Mouse (Mus musculus): Measurements from ENCODE around the gene Robo4. TPM values are rescaled to one million over a fixed set of nuclear protein-coding genes. Genes with fewer than 3 reads are reported as not detected.

Robo4 gene
- 4.0 and 4.9 TPM in 2 replicates for polyA plus RNA-seq (2015; fragmentation: Nextera tagmentation; extraction: Ambion mirVana)

DNA sequence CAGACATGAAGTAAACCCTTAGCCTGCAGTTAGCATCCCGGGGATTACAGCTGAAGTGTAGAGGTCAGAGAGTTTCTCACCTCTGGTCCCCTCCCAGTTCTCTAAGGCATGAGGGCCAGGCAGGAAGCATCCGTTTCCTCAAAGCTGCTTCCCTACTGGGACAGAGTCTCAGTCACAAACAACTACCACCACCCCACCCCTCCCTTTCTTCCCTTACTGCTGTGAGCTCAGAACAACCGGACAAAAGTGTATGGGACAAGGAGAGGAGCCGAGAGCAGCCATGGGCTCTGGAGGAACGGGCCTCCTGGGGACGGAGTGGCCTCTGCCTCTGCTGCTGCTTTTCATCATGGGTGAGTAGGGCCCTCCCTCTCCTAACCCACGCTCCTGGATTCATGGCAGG, at the start of gene Robo4:
TSS of gene Robo4 (plus strand) at position 96 of the 400 bp plus-strand sequence.
- WGBS: 18% methylated on average over 7 of the region's 7 CpGs
- H3K4me3 ChIP-seq (replicated peaks): no peak within 1 kb of the TSS

DNA sequence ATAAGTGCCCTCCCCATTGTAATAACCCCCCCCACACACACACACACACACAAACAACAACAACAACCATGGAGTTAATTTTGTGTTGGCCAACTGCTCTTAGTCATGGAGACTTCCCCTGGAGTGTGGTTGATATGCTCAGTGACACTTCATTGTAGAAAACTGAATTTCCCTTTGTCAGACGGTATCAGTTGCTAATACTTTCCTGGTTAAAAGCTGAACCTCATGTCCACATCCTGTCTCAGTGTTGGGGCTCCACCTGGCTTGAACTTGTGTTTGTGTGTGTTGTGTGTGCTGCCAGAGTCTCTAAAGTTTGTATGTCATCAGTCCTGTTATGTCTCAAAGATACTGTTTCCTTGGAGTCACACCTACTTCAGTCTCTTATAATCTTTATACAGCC, 47.2 kb upstream of the Robo4 start:
- ATAC-seq: no peak
- Histone ChIP-seq H3K27me3 (no peaks in the 10 kb centered on the region), H3K36me3 (no peaks in the 10 kb centered on the region), H3K4me1 (replicated peaks) (peaks cover 13% of the 10 kb centered on the region), H3K4me3 (replicated peaks) (no peak overlapping the region), H3K4me2 (replicated peaks) (no peak overlapping the region), H3K9me3 (no peaks in the 10 kb centered on the region), H3K9ac (replicated peaks) (no peak overlapping the region), H3K27ac (no peak overlapping the region)
- 77% methylated on average over 1 of the region's 1 CpGs for WGBS

More for the DNA sequence above, at the start of gene Robo4:
- no peaks in the 10 kb centered on the region for H3K36me3 ChIP-seq
- no peaks in the 10 kb centered on the region for H3K9me3 ChIP-seq
- no peak within 1 kb of the TSS for H3K9ac ChIP-seq (replicated peaks)
- ATAC-seq: no peak
- peaks cover 2% of the 10 kb centered on the region; the same call in 1 of the 2 replicates for H3K27me3 ChIP-seq
- H3K4me1 ChIP-seq (replicated peaks): no peaks in the 10 kb centered on the region
- no peak within 1 kb of the TSS for H3K27ac ChIP-seq
- H3K4me2 ChIP-seq (replicated peaks): no peak within 1 kb of the TSS

GRCm38 (mm10) chr9:37358713-37359330, 42.9 kb upstream of the Robo4 start:
- Histone ChIP-seq H3K4me2 (replicated peaks) (no peak overlapping the region), H3K4me1 (replicated peaks) (peaks cover 26% of the 10 kb centered on the region), H3K4me3 (replicated peaks) (no peak overlapping the region), H3K9me3 (no peaks in the 10 kb centered on the region), H3K27me3 (no peaks in the 10 kb centered on the region), H3K27ac (peak overlapping the region; percentile 81), H3K36me3 (no peaks in the 10 kb centered on the region), H3K9ac (replicated peaks) (no peak overlapping the region)
- WGBS: 34% methylated on average over 7 of the region's 7 CpGs
- ATAC-seq: peak; percentile 63

DNA sequence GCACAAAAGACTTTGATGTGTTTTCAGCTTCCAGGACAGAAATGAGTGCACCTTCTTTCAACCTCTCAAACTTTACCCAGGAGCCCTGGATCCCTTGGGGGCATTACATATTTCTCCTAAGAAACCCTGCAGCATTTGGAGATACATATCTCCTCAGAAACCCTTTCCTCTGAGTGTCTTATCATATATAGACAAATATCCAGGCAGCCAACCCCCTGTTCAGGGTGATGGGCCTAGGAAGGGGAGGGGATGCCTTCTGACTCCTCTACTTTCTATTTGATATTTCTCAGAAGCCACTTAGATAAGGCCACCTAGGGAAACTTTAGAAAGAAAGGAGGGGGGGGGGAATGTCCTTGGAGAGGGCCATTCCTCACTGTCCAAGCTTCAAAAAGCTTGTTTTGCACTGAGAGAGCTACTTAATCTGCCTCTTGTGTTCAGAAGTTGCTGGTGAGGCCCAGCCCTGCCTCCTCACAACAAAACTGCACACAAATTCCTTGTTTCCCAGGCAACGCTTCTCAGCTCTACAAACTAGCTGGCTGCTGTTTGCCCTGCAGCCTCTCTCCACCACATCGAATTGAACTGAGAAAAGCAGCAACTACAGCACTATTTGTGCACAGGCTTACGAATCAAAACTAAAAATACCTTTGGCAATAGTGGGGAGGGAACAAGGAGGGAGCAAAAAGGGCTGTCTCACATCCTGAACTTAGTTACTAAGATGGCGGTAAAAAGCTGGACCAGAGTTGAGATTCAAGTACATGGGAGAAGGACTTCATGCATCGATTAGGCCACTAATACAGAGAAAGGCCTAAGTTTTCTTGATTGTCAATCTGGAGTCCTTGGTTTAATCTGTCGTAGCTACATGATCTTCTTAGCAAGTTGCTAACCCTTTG, 42.1 kb upstream of the Robo4 start:
- Histone ChIP-seq H3K4me2 (replicated peaks) (no peak overlapping the region), H3K4me1 (replicated peaks) (peaks cover 26% of the 10 kb centered on the region), H3K4me3 (replicated peaks) (no peak overlapping the region), H3K27me3 (no peaks in the 10 kb centered on the region), H3K9ac (replicated peaks) (no peak overlapping the region), H3K36me3 (no peaks in the 10 kb centered on the region), H3K9me3 (no peaks in the 10 kb centered on the region), H3K27ac (peak overlapping the region; percentile 81)
- peak; percentile 79 for ATAC-seq
- 8% methylated on average over 6 of the region's 6 CpGs for WGBS

GRCm38 (mm10) chr9:37362084-37362483, 39.6 kb upstream of the Robo4 start:
- Histone ChIP-seq H3K4me1 (replicated peaks) (peaks cover 26% of the 10 kb centered on the region), H3K4me3 (replicated peaks) (no peak overlapping the region), H3K9ac (replicated peaks) (no peak overlapping the region), H3K27ac (no peak overlapping the region), H3K36me3 (no peaks in the 10 kb centered on the region), H3K4me2 (replicated peaks) (no peak overlapping the region), H3K27me3 (no peaks in the 10 kb centered on the region), H3K9me3 (no peaks in the 10 kb centered on the region)
- ATAC-seq: no peak

GRCm38 (mm10) chr9:37362881-37363280, 38.8 kb upstream of the Robo4 start:
- Histone ChIP-seq H3K4me2 (replicated peaks) (no peak overlapping the region), H3K4me3 (replicated peaks) (no peak overlapping the region), H3K27ac (no peak overlapping the region), H3K9me3 (no peaks in the 10 kb centered on the region), H3K9ac (replicated peaks) (no peak overlapping the region), H3K36me3 (no peaks in the 10 kb centered on the region), H3K27me3 (no peaks in the 10 kb centered on the region), H3K4me1 (replicated peaks) (peaks cover 26% of the 10 kb centered on the region)
- no peak for ATAC-seq
- WGBS: 85% methylated on average over 1 of the region's 1 CpGs

DNA sequence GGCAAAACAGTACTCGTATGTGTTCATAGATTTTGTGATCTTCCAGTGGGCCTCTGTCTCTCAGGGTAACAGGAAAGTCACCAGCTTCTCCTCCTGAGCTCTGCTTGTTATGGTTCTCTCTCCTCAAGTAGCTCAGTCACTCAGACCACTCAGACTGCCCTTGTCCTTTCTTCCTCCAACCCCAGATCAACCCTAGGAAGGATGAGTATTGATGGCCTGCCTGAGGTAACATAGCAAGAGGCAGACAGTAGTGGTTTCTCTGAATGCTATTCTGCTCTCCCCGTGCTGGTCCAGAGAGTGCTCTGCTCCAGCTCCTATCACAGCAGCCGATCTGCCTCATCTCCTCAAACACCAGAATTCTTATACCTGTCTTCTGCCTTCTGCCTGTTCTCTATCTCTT, 38.1 kb upstream of the Robo4 start:
- 69% methylated on average over 3 of the region's 3 CpGs for whole genome bisulfite sequencing
- H3K36me3 ChIP-seq: no peaks in the 10 kb centered on the region
- no peaks in the 10 kb centered on the region for H3K9me3 ChIP-seq
- H3K27ac ChIP-seq: no peak overlapping the region
- H3K4me3 ChIP-seq (replicated peaks): no peak overlapping the region
- H3K9ac ChIP-seq (replicated peaks): no peak overlapping the region
- ATAC-seq: no peak
- peaks cover 22% of the 10 kb centered on the region for H3K4me1 ChIP-seq (replicated peaks)
- no peaks in the 10 kb centered on the region for H3K27me3 ChIP-seq
- H3K4me2 ChIP-seq (replicated peaks): no peak overlapping the region

DNA sequence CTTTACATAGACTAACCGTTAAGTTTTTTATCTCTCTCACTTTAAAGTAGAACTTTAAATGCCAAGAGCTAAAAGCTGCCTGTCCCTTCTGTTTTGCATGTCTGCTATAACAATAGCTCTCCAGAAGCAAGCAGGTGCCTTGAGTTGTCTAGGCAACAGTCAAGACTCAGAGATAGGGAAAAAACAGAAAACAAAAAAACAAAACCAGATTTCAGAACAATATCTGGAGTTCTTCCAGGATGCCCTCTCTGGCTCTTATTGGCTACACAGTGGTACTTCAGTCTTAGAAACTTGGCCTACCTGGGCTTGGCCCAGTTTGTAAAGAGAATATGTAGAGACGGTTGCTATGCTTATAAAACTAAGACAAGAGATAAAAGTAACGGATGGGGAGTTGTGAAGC, 37.3 kb upstream of the Robo4 start:
- no peak overlapping the region for H3K4me3 ChIP-seq (replicated peaks)
- H3K9ac ChIP-seq (replicated peaks): no peak overlapping the region
- no peaks in the 10 kb centered on the region for H3K9me3 ChIP-seq
- peaks cover 14% of the 10 kb centered on the region for H3K4me1 ChIP-seq (replicated peaks)
- no peak overlapping the region for H3K27ac ChIP-seq
- no peaks in the 10 kb centered on the region for H3K27me3 ChIP-seq
- 66% methylated on average over 3 of the region's 3 CpGs for WGBS
- H3K36me3 ChIP-seq: no peaks in the 10 kb centered on the region
- no peak overlapping the region for H3K4me2 ChIP-seq (replicated peaks)
- no peak for ATAC-seq

GRCm38 (mm10) chr9:37365706-37366105, 36.0 kb upstream of the Robo4 start:
- H3K9me3 ChIP-seq: no peaks in the 10 kb centered on the region
- no peak overlapping the region for H3K4me2 ChIP-seq (replicated peaks)
- H3K27ac ChIP-seq: no peak overlapping the region
- H3K9ac ChIP-seq (replicated peaks): no peak overlapping the region
- no peaks in the 10 kb centered on the region for H3K36me3 ChIP-seq
- WGBS: 77% methylated on average over 5 of the region's 5 CpGs
- H3K4me1 ChIP-seq (replicated peaks): 0 out of 2 replicates have a peak, but pooled peaks cover under 1% of the 10 kb centered on the region
- no peak overlapping the region for H3K4me3 ChIP-seq (replicated peaks)
- no peaks in the 10 kb centered on the region for H3K27me3 ChIP-seq
- no peak for ATAC-seq

GRCm38 (mm10) chr9:37367301-37368080, 34.2 kb upstream of the Robo4 start, which contains the start of gene Hepacam:
Gene Hepacam (plus strand): TSS chr9:37367351.
- 89% methylated on average over 17 of the region's 17 CpGs for whole genome bisulfite sequencing
- H3K27me3 ChIP-seq: no peaks in the 10 kb centered on the region
- no peak within 1 kb of the TSS for H3K4me2 ChIP-seq (replicated peaks)
- H3K9me3 ChIP-seq: no peaks in the 10 kb centered on the region
- H3K27ac ChIP-seq: no peak within 1 kb of the TSS; the same call in none of the 2 replicates
- no peak for ATAC-seq
- no peaks in the 10 kb centered on the region for H3K4me1 ChIP-seq (replicated peaks)
- no peak within 1 kb of the TSS for H3K9ac ChIP-seq (replicated peaks)
- H3K4me3 ChIP-seq (replicated peaks): no peak within 1 kb of the TSS
- H3K36me3 ChIP-seq: no peaks in the 10 kb centered on the region

GRCm38 (mm10) chr9:37368081-37368830, 33.4 kb upstream of the Robo4 start:
- WGBS: 91% methylated on average over 11 of the region's 11 CpGs
- H3K27ac ChIP-seq: no peak overlapping the region; the same call in 1 of the 2 replicates

More at GRCm38 (mm10) chr9:37368081-37368830, 33.4 kb upstream of the Robo4 start:
- no peak overlapping the region for H3K9ac ChIP-seq (replicated peaks)
- H3K4me1 ChIP-seq (replicated peaks): no peaks in the 10 kb centered on the region
- no peaks in the 10 kb centered on the region for H3K36me3 ChIP-seq
- H3K27me3 ChIP-seq: no peaks in the 10 kb centered on the region
- no peak overlapping the region for H3K4me2 ChIP-seq (replicated peaks)
- no peak overlapping the region for H3K4me3 ChIP-seq (replicated peaks)
- no peak for ATAC-seq
- no peaks in the 10 kb centered on the region for H3K9me3 ChIP-seq

Measured in midbrain, embryonic 13.5 days (tissue).